Mouse (Mus musculus) forebrain, embryonic 12.5 days (tissue): ENCODE results near the gene P4ha1. TPM values are rescaled to one million over a fixed set of nuclear protein-coding genes. Genes with fewer than 3 reads are reported as not detected.
"Not testable (repeated sequence)": the region's sequence is repeated elsewhere in the genome, so short reads cannot be mapped to it uniquely, and the experiment has no call there.

ENCODE experiments used
- ATAC-seq: fragments of 200-750 bp; cut with Nextera tagmentation; 2 replicates; pipeline ENCODE4 v1.8.0; 2017; ENCODE audit warnings: moderate TSS enrichment; ENCODE audit not compliant: low FRiP score
- H3K27ac ChIP-seq: fragments of 300-500 bp; sonication (generic); 2 replicates; pipeline ENCODE4 v1.5.1; 2016; ENCODE audit warnings: mild to moderate bottlenecking
- H3K27me3 ChIP-seq: fragments of 300-500 bp; sonication (generic); 2 replicates; pipeline ENCODE4 v1.6.1; 2016; ENCODE audit warnings: mild to moderate bottlenecking
- H3K36me3 ChIP-seq: fragments of 300-500 bp; sonication (generic); replicated peaks from 2 replicates; pipeline ENCODE4 v1.6.1; 2016; ENCODE audit warnings: mild to moderate bottlenecking
- H3K4me1 ChIP-seq: fragments of 300-500 bp; sonication (generic); 2 replicates; pipeline ENCODE4 v1.6.1; 2016
- H3K4me2 ChIP-seq: fragments of 300-500 bp; sonication (generic); 2 replicates; pipeline ENCODE4 v1.6.1; 2016; ENCODE audit warnings: mild to moderate bottlenecking, moderate library complexity
- H3K4me3 ChIP-seq: fragments of 300-500 bp; sonication (generic); replicated peaks from 2 replicates; pipeline ENCODE4 v1.5.1; 2016; ENCODE audit warnings: mild to moderate bottlenecking
- H3K9ac ChIP-seq: fragments of 300-500 bp; sonication (generic); 2 replicates; pipeline ENCODE4 v1.6.1; 2016; ENCODE audit warnings: mild to moderate bottlenecking
- H3K9me3 ChIP-seq: fragments of 300-500 bp; sonication (generic); 2 replicates; pipeline ENCODE4 v1.6.1; 2016
- WGBS: fragments of 180-500 bp; shearing (Covaris S2); methylation state at CpG from one replicate; pipeline ENCODE4 v1.1.7; 2016; 5-methylcytosine and 5-hydroxymethylcytosine counted together
- polyA plus RNA-seq: library from polyadenylated mRNA; unstranded; fragments of >200 nt; fragmentation: Nextera tagmentation; extraction: Ambion mirVana; gene quantifications from 2 replicates; pipeline ENCODE4 v1.2.1, GENCODE M21; 2016

P4ha1 gene
- polyA plus RNA-seq, 1 experiment from 2014 or later, result 33.6 TPM

DNA sequence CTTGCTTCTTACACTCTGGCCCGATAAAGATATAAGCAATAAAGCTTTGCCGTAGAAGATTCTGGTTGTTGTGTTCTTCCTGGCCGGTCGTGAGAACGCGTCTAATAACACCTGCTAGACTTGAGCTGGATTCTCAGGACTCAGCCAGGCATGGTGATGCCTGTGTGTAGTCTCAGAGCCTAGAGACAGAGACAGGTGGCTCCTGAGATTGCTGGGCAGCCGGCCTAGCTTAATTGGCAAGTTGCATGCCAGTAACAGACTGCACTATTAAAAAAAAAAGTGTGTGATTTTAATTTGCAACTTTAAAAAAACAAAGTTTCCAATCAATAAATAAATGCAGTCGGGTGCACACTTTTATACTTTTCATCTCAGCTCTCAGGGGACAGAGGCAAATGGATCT is 63.9 kb downstream of the P4ha1 start:
- H3K27ac ChIP-seq, result no peak overlapping the region
- no peaks in the 10 kb centered on the region for H3K27me3 ChIP-seq
- no peaks in the 10 kb centered on the region for H3K36me3 ChIP-seq
- no peak overlapping the region for H3K4me2 ChIP-seq
- H3K9ac ChIP-seq, result no peak overlapping the region
- 90% methylated on average over 8 of the region's 8 CpGs for WGBS
- no peak overlapping the region for H3K4me3 ChIP-seq
- no peaks in the 10 kb centered on the region for H3K9me3 ChIP-seq
- ATAC-seq, result no peak
- H3K4me1 ChIP-seq, result no peaks in the 10 kb centered on the region

DNA sequence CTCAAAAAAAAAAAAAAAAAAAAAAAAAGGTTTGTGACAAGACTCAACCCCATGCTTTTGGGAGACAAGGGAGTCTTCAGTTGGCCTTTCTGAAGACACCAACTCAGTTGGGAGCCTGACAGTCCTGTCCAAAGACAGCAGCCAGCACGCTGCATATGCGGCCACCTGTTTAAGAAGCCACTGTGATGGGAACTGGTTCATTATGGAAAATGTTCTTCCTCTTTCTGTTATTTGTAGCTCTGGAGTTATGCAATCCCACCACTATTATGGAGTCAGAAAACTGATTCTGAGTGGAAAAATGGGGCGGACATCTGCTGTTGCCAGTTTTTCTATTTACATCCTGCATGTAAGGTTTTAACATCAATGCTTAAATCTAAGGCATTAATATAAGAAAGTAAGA is 66.6 kb downstream of the P4ha1 start:
- Histone ChIP-seq H3K4me1 (no peaks in the 10 kb centered on the region), H3K4me3 (no peak overlapping the region), H3K9ac (no peak overlapping the region), H3K36me3 (no peaks in the 10 kb centered on the region), H3K27me3 (no peaks in the 10 kb centered on the region), H3K9me3 (no peaks in the 10 kb centered on the region), H3K27ac (no peak overlapping the region), H3K4me2 (no peak overlapping the region)
- no peak for ATAC-seq
- 96% methylated on average over 3 of the region's 3 CpGs for WGBS

DNA sequence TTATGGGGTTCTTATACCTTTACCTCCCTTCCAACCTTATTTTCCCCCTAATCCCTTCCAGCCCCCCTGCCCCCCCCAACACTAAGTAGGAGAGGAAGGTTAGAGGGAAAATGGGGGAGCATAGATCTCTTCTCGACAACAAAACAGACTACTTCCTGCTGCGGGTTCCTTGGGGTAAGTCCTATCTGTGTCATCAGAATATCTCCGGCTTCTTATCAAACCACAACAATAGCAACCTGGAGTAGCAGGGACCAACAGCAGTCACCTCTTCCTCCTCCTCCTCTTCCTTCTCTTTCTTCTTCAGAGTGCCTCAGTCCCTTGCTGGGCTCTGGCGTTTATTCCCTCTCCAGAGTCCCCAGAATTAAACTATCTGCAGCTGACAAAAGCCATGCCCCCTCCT is 68.8 kb downstream of the P4ha1 start:
- Histone ChIP-seq H3K27ac (no peak overlapping the region), H3K27me3 (no peaks in the 10 kb centered on the region), H3K4me3 (no peak overlapping the region), H3K9ac (no peak overlapping the region), H3K36me3 (no peaks in the 10 kb centered on the region), H3K4me1 (no peaks in the 10 kb centered on the region), H3K9me3 (no peaks in the 10 kb centered on the region), H3K4me2 (no peak overlapping the region)
- ATAC-seq, result no peak
- 75% methylated on average over 4 of the region's 4 CpGs for WGBS

DNA sequence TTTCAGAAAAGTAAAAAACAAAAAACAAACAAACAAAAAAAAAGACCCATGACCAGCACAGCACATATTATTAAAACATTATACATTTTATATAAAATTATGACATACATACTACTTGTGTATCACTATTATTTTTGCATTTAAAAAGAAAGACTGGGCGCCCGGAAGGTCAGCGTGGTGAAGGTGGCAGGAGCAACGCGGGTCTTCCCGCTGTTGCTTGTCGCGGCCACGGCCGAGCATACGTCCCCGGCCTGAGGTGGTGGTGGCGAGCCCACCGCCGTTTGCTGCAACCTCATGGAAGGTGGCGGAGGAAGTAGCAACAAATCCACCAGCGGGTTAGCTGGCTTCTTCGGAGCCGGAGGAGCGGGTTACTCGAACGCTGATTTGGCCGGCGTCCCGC is 72.4 kb downstream of the P4ha1 start, which contains the start of gene Gm10273:
Gene Gm10273 (plus strand): TSS at position 172 of the 400 bp plus-strand sequence.
- H3K9me3 ChIP-seq, H3K4me1 ChIP-seq, H3K4me3 ChIP-seq, H3K9ac ChIP-seq, ATAC-seq, H3K27me3 ChIP-seq, H3K36me3 ChIP-seq, H3K27ac ChIP-seq, H3K4me2 ChIP-seq: not testable (repeated sequence)
- WGBS, result 96% methylated on average over 13 of the region's 25 CpGs

DNA sequence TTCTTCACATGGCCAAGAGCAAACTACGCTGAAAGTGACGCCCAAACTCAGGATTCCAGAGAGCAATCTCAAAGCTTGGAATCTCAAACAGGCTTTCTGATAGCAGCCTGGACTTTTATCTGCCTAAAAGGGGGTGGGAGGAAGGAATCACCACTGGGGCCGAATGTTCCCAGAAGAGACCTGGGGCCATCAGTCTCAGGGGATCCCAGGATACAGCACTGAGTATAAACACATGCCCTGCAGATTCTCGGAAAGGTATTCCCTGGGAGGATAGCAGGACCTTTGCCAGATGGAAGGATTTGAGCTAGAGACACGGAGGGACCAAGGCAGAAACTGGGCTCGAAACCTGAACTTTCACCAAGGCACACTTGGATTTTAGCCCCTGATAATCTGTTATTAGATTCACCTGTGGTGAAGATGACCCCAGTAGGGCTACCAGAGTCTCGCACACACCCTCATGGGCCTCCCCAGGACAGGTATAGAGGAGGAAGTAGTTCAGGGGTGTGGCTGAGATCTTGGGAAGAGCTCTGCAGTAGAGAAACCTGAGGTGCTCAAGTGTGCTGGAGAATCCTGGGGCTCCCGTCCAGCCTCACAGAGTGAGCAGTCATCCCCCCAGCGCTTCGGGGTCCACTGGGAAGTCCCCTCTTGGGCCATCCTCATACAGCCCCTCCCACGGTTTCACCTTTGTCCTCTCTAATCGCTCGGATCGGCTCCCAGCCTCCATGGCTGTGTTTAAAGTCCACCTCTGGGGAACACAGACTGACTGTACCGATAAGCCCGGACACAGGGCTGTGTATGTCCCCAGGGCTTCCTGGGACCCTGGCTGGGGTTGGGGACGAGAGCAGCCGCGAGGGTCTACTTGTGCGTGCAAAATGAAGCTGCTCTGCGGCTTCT is 80.0 kb downstream of the P4ha1 start, which contains the start of gene Pla2g12b:
Gene Pla2g12b (plus strand): TSS at position 762 of the 894 bp plus-strand sequence.
- H3K9me3 ChIP-seq, result no peaks in the 10 kb centered on the region
- no peak within 1 kb of the TSS for H3K9ac ChIP-seq
- H3K4me3 ChIP-seq, result no peak within 1 kb of the TSS
- ATAC-seq, result no peak
- no peaks in the 10 kb centered on the region for H3K27me3 ChIP-seq
- H3K36me3 ChIP-seq, result no peaks in the 10 kb centered on the region
- no peak within 1 kb of the TSS for H3K4me2 ChIP-seq
- no peak within 1 kb of the TSS for H3K27ac ChIP-seq
- H3K4me1 ChIP-seq, result no peaks in the 10 kb centered on the region
- 84% methylated on average over 21 of the region's 21 CpGs for WGBS

DNA sequence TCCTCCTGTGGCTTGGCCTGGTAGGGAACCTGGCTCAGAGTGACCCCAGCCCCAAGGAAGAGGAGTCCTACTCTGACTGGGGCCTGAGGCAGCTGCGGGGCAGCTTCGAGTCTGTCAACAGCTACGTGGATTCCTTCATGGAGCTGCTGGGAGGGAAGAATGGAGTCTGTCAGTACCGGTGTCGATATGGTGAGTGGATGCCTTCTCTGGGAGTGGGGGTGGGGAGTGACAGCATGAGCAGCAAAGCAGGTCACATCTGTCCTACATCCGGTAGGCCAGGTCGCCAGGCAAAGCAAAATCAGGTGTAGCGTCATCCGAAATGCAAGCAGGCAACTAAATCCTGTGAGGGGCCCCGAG is 80.7 kb downstream of the P4ha1 start:
- H3K4me3 ChIP-seq, result no peak overlapping the region
- WGBS, result 87% methylated on average over 10 of the region's 10 CpGs
- H3K4me2 ChIP-seq, result no peak overlapping the region
- no peaks in the 10 kb centered on the region for H3K27me3 ChIP-seq
- H3K9me3 ChIP-seq, result no peaks in the 10 kb centered on the region
- no peaks in the 10 kb centered on the region for H3K36me3 ChIP-seq
- no peak overlapping the region for H3K9ac ChIP-seq
- ATAC-seq, result no peak
- H3K4me1 ChIP-seq, result no peaks in the 10 kb centered on the region
- H3K27ac ChIP-seq, result no peak overlapping the region

DNA sequence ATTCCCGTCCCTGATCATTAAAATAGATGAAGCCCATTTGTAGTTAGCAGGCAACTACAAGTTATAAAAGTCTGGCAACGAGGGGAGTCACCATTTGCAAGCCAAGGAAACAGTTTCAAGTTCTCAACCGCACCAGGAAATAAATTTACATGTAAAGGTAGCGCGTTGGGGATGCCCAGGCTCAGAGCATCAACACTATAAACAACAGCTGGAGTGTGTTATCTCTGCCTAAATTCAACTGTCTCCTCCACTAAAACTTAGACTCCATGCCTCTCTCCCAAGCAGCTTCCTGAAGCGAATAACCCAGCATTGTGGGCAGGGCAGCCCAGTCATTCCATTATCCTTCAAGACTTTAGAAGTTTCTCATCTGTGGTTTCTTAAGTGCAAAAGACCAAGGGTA is 85.4 kb downstream of the P4ha1 start:
- Histone ChIP-seq H3K4me1 (no peaks in the 10 kb centered on the region), H3K27ac (no peak overlapping the region), H3K36me3 (no peaks in the 10 kb centered on the region), H3K4me3 (no peak overlapping the region), H3K27me3 (no peaks in the 10 kb centered on the region), H3K9ac (no peak overlapping the region), H3K9me3 (no peaks in the 10 kb centered on the region), H3K4me2 (no peak overlapping the region)
- ATAC-seq, result no peak
- 77% methylated on average over 6 of the region's 6 CpGs for WGBS

DNA sequence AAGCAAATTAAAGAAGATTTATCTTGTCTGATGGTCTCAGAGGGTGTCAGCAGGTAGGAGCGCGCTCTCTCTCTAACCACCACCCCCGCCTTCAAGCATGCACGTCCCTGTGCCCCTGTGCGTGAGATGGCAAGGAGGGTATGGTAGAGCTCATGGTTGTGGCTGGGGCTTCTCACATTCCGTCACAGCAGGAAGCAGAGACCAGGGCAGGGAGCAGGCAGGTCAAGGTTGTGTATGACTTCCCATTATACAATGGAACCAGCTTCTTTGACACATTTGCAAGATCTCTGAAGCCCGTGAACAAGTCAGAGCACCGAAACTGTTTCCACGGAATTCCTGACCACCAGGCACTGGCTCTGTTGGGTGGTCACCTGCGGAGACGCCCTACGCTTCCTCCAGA is 87.2 kb downstream of the P4ha1 start:
- no peak overlapping the region for H3K4me3 ChIP-seq
- H3K4me1 ChIP-seq, result no peaks in the 10 kb centered on the region
- no peaks in the 10 kb centered on the region for H3K36me3 ChIP-seq
- H3K9ac ChIP-seq, result no peak overlapping the region
- H3K27me3 ChIP-seq, result no peaks in the 10 kb centered on the region
- 83% methylated on average over 12 of the region's 12 CpGs for WGBS
- no peak for ATAC-seq
- no peaks in the 10 kb centered on the region for H3K9me3 ChIP-seq
- no peak overlapping the region for H3K4me2 ChIP-seq
- no peak overlapping the region for H3K27ac ChIP-seq

DNA sequence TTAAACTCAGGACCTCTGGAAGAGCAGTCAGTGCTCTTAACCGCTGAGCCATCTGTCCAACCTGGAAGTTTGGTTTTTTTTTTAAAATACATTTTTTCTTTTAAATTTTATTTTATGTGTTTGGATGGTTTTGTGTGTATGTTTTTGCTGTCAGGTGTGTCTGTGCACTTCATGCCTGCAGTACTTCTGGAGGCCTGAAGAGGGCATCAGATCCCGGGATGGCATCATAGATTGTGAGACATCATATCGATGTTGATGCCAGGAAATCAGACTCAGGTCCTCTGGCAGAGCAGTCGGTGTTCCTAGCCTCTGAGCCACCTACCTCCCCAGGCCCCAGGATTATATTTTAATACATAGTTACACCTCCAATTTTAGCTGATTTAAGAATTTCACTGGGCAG is 90.6 kb downstream of the P4ha1 start:
- Histone ChIP-seq H3K4me2 (no peak overlapping the region), H3K4me3 (no peak overlapping the region), H3K9me3 (no peaks in the 10 kb centered on the region), H3K9ac (no peak overlapping the region), H3K27ac (no peak overlapping the region), H3K36me3 (no peaks in the 10 kb centered on the region), H3K27me3 (no peaks in the 10 kb centered on the region), H3K4me1 (no peaks in the 10 kb centered on the region)
- WGBS, result 89% methylated on average over 4 of the region's 4 CpGs
- no peak for ATAC-seq

DNA sequence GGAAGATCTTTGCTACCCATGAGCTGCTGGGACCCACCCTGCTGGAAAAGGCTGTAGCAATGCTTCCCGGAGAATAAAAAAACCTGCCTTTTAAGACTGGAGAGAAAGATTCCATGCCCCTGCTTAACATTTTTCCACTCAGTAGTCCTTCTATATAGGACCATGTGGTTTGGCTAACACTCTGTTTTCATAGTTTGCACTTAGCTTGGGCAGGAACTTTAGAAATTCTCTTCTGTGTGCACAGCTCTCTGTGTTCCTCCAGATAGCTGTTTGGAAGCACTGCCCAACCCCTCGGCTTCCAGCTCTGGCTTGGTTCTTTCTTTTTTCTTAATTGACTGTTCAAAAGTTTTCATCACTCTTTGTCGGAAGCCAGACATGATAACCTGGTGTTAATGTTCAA is 93.5 kb downstream of the P4ha1 start:
- H3K4me3 ChIP-seq, result no peak overlapping the region
- no peak overlapping the region for H3K4me2 ChIP-seq
- no peaks in the 10 kb centered on the region for H3K27me3 ChIP-seq
- no peak overlapping the region for H3K9ac ChIP-seq
- H3K27ac ChIP-seq, result no peak overlapping the region
- 83% methylated on average over 3 of the region's 3 CpGs for WGBS
- H3K36me3 ChIP-seq, result no peaks in the 10 kb centered on the region
- no peak for ATAC-seq
- H3K4me1 ChIP-seq, result no peaks in the 10 kb centered on the region
- H3K9me3 ChIP-seq, result no peaks in the 10 kb centered on the region

DNA sequence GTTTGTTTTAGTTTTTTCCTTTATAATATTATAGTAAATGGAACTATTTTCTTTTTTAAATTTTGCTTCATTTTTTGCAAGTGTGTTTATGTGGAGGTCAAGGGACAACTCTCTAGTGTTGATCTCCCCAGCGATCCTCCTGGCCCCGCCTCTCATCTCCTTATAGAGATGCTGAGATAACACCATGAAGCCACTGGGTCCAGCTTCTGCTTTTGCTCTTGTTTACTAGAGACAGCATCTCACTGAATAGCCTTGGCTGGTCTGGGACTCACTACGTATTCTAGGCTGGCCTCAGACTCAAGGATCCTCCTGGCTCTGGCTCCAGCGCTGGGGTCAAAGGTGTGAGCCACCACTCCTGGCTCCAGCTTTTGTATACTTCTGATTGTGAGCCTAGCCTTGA is 96.4 kb downstream of the P4ha1 start:
- Histone ChIP-seq H3K36me3 (no peaks in the 10 kb centered on the region), H3K27me3 (no peaks in the 10 kb centered on the region), H3K4me3 (no peak overlapping the region), H3K9ac (no peak overlapping the region), H3K4me1 (no peaks in the 10 kb centered on the region), H3K4me2 (no peak overlapping the region), H3K27ac (no peak overlapping the region), H3K9me3 (no peaks in the 10 kb centered on the region)
- no peak for ATAC-seq
- 91% methylated on average over 4 of the region's 4 CpGs for whole genome bisulfite sequencing
